Mouse (Mus musculus): ENCODE results near the gene Zc3h18.

GRCm38 (mm10) chr8:122426145-122426544 is 49.7 kb downstream of the Zc3h18 start:
- TF ChIP-seq POLR2A (IDR thresholded peaks at IDR 0.05; ENCODE audit: low read depth, low read length) (no peak), CTCF (IDR thresholded peaks at IDR 0.05; ENCODE audit: extremely low read depth, insufficient read length, insufficient replicate concordance, low read depth, low read length) (no peak)

Measured in small intestine, adult 2 months (tissue).